Mouse (Mus musculus) embryonic fibroblast, embryonic 13.5 days (primary cell): Measurements from ENCODE around the gene Abhd16b.

Source experiments
- CTCF ChIP-seq: IDR thresholded peaks from 2 replicates; pipeline ENCODE4 v1.5.1; 2011; ENCODE audit warnings: mild to moderate bottlenecking, control low read depth, low read length, moderate library complexity, borderline replicate concordance; ENCODE audit not compliant: insufficient read depth
- POLR2A ChIP-seq: IDR thresholded peaks from 2 replicates; pipeline ENCODE4 v1.6.1; 2011; ENCODE audit warnings: low read depth, mild to moderate bottlenecking, control low read depth, low read length, moderate library complexity

GRCm38 (mm10) chr2:181541761-181542380 lies 48.9 kb downstream of the Abhd16b start:
- TF ChIP-seq CTCF (no peak), POLR2A (no peak)
